Mouse (Mus musculus): ENCODE measurements at regions not wholly inside any gene's neighbourhood (a gene's known extent, or its start where the extent isn't known, plus 50 kb on each side); places are given as distances from the start of the nearest gene placed in this dataset.
"Not testable (repeated sequence)": the region's sequence is repeated elsewhere in the genome, so short reads cannot be mapped to it uniquely, and the experiment has no call there.

GRCm38 (mm10) chr19:35639945-35640344, 417.4 kb downstream of the Htr7 start:
- DNase-seq = no peak

- no peak for DNase-seq
Measured at GRCm38 (mm10) chr19:35621771-35622170, 435.5 kb downstream of the Htr7 start.

GRCm38 (mm10) chr19:35595384-35595783, 461.9 kb downstream of the Htr7 start:
- DNase-seq = no peak

GRCm38 (mm10) chr19:35575979-35576378, 481.3 kb downstream of the Htr7 start:
- no peak for DNase-seq

- no peak for DNase-seq
Measured at GRCm38 (mm10) chr19:35549381-35549780, 507.9 kb downstream of the Htr7 start.

GRCm38 (mm10) chr19:35536816-35537215, 520.5 kb downstream of the Htr7 start:
- DNase-seq = peak; percentile 6

- no peak for DNase-seq
Measured at GRCm38 (mm10) chr19:35529276-35529675, 528.0 kb downstream of the Htr7 start.

- no peak for DNase-seq
Measured at GRCm38 (mm10) chr19:35493721-35494120, 563.6 kb downstream of the Htr7 start.

- DNase-seq = no peak
Measured at GRCm38 (mm10) chr19:35491354-35491753, 566.0 kb downstream of the Htr7 start.

- DNase-seq = not testable (repeated sequence)
Measured at GRCm38 (mm10) chr19:35485616-35486015, 563.5 kb downstream of the Kif20b start.

GRCm38 (mm10) chr19:35482469-35482868, 560.3 kb downstream of the Kif20b start:
- no peak for DNase-seq

- no peak for DNase-seq
Measured at GRCm38 (mm10) chr19:35453942-35454341, 531.8 kb downstream of the Kif20b start.

GRCm38 (mm10) chr19:35442466-35442865, 520.3 kb downstream of the Kif20b start:
- DNase-seq = no peak

GRCm38 (mm10) chr19:35438074-35438473, 515.9 kb downstream of the Kif20b start:
- DNase-seq = no peak
